Mouse (Mus musculus) thymus, adult 2 months (tissue): ENCODE measurements around the gene Dlg4.

Source experiments
- CTCF ChIP-seq: fragments of 200-500 bp; IDR thresholded peaks from 2 replicates; pipeline ENCODE4 v1.5.1; 2012; ENCODE audit warnings: mild to moderate bottlenecking, control low read depth, low read length, moderate library complexity, borderline replicate concordance; ENCODE audit not compliant: control insufficient read depth, poor library complexity, insufficient read depth; ENCODE audit errors: extremely low read depth
- POLR2A ChIP-seq: fragments of 200-500 bp; IDR thresholded peaks from 2 replicates; pipeline ENCODE4 v1.6.1; 2012; ENCODE audit warnings: mild to moderate bottlenecking, low read length, control low read depth, moderate library complexity; ENCODE audit not compliant: control insufficient read depth, poor library complexity, insufficient read depth; ENCODE audit errors: extremely low read depth

- TF ChIP-seq CTCF (peak; percentile 62; the same call in 1 of the 2 replicates), POLR2A (no peak)
Measured at GRCm38 (mm10) chr11:70020731-70021263, 4.1 kb downstream of the Dlg4 start.
